Mouse (Mus musculus) heart, postnatal 25 days (tissue): ENCODE results near the gene Srebf1. TPM values are rescaled to one million over a fixed set of nuclear protein-coding genes. Genes with fewer than 3 reads are reported as not detected.

Source experiments
- DNase-seq: peaks from one replicate; pipeline ENCODE4 v3.0.0; 2022; ENCODE audit warnings: low spot score
- intact Hi-C: fragments of 180-260 bp; cut with DNase I; formaldehyde crosslinking; loops from one replicate; pipeline ENCODE4 v1.15.1; 2025
- microRNA-seq: library from miRNA; unstranded; fragments of <30 nt; microRNA quantifications from one replicate; pipeline ENCODE4 v1.2.0, GENCODE M21; 2022
- total RNA-seq, 2 experiments: library from RNA; stranded (reverse); gene quantifications; 2 replicates each; pipeline ENCODE4 v1.2.3; 2021

The Srebf1 gene
- total RNA-seq, 2 experiments from 2014 or later = 30.7 to 38.3 TPM

DNA sequence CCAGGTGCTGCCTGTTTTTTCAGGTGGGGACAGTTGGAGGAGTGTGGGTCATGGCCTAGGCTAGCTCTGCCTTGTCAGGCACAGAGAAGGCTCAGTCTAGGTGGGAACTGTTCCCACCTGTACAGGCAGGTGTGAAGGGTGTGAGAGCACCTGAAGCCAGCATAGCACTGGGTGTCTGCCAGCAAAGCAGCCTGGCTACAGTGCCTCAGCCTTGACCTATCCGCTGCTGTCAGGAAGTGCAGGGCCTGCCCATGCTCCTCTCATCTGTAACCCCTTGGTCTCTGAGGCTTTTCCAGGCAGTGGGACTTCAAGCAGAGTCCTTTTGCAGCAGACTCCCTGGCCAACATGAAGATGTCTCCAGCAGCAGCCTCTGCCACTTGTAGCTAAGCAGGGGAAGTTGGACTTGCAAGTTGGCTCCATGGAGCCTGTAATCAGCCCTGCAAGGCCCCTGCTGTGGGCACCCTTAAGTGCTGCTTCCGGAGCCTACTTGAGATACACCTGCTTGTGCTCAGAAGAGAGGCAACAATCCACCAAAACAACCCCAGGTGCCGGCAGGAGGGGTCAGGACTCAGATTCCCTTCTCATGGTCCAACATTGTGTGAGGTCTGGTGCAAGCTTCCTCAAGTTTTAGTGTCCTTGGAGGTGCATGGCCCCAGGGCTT lies 61.8 kb downstream of the Srebf1 start:
- intact Hi-C loops = no loop called here
- DNase-seq = no peak

DNA sequence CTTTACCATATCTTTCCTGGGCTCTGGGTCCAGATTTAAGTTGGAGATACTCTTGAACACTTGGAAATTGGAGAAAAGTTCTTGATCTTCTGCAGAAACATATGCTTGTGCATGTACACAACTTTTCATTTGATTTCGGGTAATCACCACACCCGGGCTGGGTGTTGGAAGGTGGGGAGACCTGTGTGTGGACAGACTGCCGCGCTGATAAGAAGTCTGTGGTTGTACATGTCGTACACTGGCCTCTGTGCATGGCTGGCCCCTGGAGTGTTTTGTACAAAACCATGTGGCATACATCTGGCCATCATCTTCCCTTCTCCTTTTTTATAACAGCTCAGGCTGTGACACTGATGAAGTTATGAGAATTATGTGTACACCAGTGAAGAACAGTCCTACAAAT lies 62.4 kb downstream of the Srebf1 start:
- intact Hi-C loops = no loop called here
- DNase-seq = no peak

DNA sequence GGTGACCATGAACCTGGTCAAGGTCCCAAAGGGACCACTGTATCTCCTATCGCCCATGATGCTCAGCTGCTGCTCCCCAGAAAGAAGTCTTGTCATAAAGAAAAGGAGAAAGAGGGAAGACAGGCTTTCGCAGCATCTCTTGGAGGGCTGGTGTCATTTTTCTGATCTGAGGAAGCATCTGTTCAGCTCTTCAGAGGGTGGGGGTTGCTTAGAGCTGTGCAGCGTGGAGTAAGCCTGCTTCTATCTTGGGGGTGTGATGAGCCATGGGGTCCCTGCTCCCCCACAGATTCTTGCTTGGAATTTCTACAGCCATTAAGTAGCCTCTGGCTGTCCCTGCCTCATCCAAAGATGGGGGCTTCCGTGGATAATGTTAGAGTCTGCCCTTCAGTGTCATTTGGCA lies 64.1 kb downstream of the Srebf1 start:
- intact Hi-C loops = no loop called here

DNA sequence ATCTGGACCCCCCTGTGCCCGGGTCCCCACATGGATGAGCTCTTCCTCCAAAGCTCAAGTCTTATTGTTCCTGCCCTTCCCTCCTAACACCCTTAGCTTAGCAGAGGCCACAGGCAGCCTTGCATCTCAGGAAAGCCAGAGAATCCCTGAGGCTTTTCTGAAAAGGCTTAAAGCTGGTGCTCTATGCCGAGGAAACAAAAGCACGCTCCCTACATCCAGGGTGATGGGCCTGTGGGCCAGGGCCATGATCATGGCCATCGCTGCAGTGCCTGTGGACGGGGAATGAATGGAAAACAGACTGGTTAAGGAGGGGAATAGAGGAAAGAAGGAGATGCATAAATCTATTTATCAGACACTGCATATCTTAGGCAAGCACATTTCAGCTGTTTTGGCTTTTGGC lies 66.7 kb downstream of the Srebf1 start:
- no peak for DNase-seq
- intact Hi-C loops = no loop called here

More for the DNA sequence above, 64.1 kb downstream of the Srebf1 start:
- no peak for DNase-seq

DNA sequence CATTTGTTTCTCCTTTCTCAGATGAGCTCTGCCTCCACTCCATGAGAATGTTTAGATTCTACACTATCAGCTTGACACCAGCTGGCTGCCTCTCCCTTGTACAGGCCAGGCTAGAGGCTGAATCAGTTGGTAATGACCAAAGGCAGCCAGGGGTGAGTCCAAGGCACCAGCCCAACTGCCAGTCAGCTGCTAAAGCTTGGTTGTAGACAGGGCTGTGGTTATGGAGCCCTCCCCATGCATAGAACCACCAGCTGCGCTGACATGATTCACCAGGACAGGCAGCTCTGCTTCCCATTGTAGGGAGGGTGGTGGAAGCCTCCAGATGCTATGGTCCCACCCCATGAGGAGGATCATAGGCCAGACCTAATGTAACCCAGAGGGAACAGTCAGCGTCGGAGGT lies 68.4 kb downstream of the Srebf1 start:
- intact Hi-C loops = no loop called here
- no peak for DNase-seq

DNA sequence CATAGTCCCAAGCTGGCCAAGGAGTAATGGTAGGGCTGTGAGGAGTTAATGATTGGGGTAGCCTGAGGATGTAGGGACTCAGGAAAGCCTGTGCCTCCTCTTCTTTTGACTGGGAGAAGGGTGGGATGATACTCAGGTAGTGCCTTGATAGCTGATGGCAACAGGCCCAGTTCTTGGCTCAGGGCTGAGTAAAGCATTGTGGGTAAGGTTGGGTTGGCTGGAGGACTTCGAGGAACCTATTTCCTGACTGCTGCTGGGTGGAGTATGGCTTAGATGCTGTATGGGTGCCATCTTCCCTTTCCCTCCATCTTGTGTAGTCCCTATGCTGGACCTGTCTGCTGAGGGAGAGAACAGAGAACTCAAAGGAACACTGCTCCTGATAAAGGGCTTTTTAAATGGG lies 70.0 kb downstream of the Srebf1 start:
- no peak for DNase-seq
- intact Hi-C loops = no loop called here

DNA sequence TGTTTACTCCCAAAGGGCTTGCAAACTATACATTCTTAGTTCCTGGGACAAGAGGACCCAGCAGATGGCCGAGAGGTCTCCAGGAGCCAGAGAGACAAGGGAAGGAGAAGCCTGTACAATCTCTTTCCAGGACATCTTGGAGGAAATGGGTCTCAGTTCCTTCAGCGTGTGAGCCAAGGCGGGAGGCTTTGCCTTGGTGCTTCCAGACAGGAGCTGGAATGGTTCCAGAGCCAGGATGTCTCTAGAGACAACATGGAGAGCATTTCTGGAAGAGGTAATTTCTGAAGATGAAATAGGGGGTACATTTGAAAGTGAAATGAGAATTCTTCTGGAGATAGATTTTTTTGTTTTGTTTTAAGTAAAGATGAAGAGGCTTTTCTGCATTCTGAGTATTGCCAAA lies 71.7 kb downstream of the Srebf1 start:
- intact Hi-C loops = no loop called here
- no peak for DNase-seq

Small RNAs within 50 kb of the gene (microRNA-seq; reads per million reads assigned to microRNA genes)
- gene Mir6921 (not detected), gene Mir6922 (not detected)

Other genes with a start within 250 kb of the Srebf1 start
- gene Pemt, start 176.1 kb downstream of the Srebf1 start, total RNA-seq = 1 to 10 TPM; 1.6 to 3.0 TPM
- gene Rai1, start 117.6 kb downstream of the Srebf1 start, total RNA-seq = 10 to 100 TPM; 23.4 to 24.4 TPM
- gene Tom1l2, start 130.3 kb upstream of the Srebf1 start, total RNA-seq = 100 to 1,000 TPM in 1 of 2 experiments, 10 to 100 TPM in 1; 98.9 to 110 TPM
- 1 to 10 TPM; 2.1 TPM for gene Drc3, start 130.7 kb upstream of the Srebf1 start, total RNA-seq
- gene Gid4, start 194.6 kb upstream of the Srebf1 start, total RNA-seq = 10 to 100 TPM; 44.3 to 47.6 TPM
- 10 to 100 TPM; 44.5 to 49.9 TPM for gene Atpaf2, start 195.9 kb upstream of the Srebf1 start, total RNA-seq
- 10 to 100 TPM; 29.3 to 30.9 TPM for gene Drg2, start 232.0 kb upstream of the Srebf1 start, total RNA-seq
- gene Myo15, start 246.8 kb upstream of the Srebf1 start, total RNA-seq = under 1 TPM in 1 of 2 experiments, not detected in 1; 0.06 TPM